Mouse (Mus musculus): Measurements from ENCODE around the gene Abhd2.
"Not testable (repeated sequence)": the region's sequence is repeated elsewhere in the genome, so short reads cannot be mapped to it uniquely, and the experiment has no call there.

Gene Abhd2

GRCm38 (mm10) chr7:79267690-79268388, 5.2 kb upstream of the Abhd2 start:
- no peak for DNase-seq

GRCm38 (mm10) chr7:79268897-79269296, 4.1 kb upstream of the Abhd2 start:
- no peak for DNase-seq

GRCm38 (mm10) chr7:79269411-79269810, 3.6 kb upstream of the Abhd2 start:
- no peak for DNase-seq

DNA sequence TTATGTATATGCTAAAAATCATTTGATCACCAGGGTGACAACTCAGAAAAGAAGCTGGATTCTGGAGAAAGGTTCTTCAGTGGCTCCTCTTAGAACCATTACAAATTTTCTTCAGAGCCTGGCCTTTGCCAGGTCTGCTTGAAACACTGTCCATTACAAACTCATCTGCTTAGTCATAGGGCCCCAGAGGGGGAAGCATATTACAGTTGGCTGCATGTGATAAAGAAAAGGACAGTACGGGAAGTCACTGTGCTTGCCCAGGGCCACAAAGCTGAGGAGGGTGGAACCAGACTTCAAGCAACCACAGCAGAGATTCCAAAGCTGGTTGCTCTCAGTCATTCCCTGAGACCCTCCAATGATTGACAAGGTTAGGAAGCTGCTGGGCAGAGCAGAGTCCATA, 3.1 kb upstream of the Abhd2 start:
- no peak for DNase-seq

- no peak for DNase-seq
Observed at GRCm38 (mm10) chr7:79270961-79271387, 2.0 kb upstream of the Abhd2 start.

GRCm38 (mm10) chr7:79271861-79272788, 874 bp upstream of the Abhd2 start:
- DNase-seq = no peak

DNA sequence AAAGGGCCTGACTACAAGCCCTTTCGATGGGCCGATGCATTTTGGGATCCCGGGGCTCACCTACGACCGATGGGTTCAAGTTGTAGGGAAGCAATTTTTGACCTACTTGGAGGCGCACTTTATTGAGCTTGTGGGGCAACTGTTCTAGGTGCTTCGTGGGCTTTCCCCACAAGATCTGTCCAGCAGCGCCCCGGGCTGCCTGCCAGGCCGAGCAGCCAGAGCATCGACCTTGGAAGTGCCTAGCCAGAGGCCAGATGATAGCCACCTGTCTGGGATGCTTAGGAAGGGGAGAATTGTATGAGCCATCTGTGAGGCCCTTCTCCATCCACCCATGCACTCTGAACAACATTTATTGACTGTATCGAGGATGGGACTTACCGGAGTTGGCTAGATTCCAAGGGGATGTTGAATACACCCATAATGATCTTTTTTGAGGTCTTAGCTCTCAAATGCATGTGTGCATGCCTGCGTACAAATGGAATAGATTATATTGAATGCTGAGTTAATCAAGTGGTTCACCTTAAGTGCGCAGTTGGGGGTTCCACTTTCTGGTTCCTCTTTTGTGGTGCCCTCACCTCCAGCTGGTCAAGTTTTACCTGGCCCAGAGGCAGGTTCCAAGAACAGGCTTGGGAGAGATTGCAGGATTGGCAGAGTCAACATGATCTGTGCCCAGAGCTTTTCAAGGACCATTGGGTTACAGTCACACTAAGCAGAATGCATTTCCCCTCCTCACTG, 906 bp downstream of the Abhd2 start:
- no peak for DNase-seq

- DNase-seq = no peak
Observed at GRCm38 (mm10) chr7:79274473-79275010, 1.5 kb downstream of the Abhd2 start.

DNA sequence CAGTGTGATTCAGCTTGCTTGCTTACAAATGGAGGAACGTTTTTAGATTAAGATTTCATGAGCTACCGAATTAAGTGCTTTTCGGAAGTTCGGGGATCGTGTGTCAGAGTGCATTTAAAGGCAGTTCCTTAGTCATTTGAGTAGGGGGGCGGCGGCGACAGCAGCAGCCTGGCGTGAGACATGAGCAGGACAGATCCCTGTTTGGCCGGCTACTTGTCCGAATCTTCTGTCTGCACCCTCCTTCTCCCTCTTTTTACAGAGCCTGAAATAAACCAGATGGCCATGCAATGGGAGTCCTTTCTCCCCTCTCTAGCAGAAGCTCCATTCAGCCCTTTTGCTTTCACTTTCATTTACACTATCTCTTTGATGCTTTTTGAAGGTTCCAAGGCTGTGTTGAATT, 2.3 kb downstream of the Abhd2 start:
- DNase-seq = peak; percentile 41

DNA sequence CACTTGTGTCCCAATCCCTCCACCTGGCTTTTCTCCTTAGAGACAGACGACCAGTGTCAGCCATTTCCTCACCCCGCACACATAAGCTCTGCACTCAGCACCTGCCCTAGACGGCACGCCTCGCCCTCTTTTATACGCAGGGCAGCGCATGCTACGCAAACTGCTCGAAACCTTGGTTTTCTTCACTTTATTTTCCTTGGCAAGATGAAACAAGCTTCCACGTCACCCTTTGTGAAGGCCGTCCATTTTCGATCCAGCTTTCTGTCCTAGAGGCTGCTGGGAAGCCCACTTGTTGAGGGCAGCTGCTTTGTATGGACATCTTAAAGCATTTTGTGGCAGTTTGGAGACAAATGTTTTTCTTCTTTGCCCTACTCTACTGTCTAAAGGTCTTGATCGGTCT, 5.4 kb downstream of the Abhd2 start:
- DNase-seq = no peak

- DNase-seq = no peak
Observed at GRCm38 (mm10) chr7:79279376-79280029, 6.5 kb downstream of the Abhd2 start.

- no peak for DNase-seq
Observed at GRCm38 (mm10) chr7:79282883-79283670, 10.1 kb downstream of the Abhd2 start.

DNA sequence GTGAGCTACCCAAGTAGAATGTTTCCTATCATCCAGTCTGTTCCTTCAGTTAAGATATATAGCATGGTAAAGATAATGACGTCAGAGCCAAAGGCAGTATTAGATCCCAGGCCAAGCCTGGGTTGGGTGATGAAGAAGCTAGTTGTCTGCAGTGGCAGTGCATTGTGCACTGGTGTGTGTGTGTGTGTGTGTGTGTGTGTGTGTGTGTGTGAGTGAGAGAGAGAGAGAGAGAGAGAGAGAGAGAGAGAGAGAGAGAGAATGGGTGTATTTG, 10.6 kb downstream of the Abhd2 start:
- not testable (repeated sequence) for DNase-seq

- no peak for DNase-seq
Observed at GRCm38 (mm10) chr7:79284160-79284888, 11.3 kb downstream of the Abhd2 start.

- DNase-seq = no peak
Observed at GRCm38 (mm10) chr7:79284889-79285280, 11.9 kb downstream of the Abhd2 start.

DNA sequence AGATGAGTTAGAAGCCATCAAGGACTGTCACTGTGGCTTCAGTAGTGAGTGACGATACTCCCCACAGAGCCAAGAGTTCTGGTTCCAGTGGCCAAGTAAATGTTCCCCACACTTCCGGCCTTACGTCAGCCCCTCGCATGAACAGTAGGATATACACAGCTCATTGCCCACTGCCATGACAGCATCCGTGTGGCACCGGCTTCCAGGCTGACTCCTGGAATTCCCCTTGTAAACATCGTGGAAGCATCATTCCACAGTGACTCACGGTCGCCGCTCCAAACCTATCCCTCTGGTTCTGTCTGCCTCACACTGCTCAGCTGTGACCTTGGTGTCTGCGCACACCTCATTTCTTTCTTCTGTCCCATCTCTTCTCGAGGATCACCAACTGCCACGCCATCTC, 12.4 kb downstream of the Abhd2 start:
- no peak for DNase-seq

DNA sequence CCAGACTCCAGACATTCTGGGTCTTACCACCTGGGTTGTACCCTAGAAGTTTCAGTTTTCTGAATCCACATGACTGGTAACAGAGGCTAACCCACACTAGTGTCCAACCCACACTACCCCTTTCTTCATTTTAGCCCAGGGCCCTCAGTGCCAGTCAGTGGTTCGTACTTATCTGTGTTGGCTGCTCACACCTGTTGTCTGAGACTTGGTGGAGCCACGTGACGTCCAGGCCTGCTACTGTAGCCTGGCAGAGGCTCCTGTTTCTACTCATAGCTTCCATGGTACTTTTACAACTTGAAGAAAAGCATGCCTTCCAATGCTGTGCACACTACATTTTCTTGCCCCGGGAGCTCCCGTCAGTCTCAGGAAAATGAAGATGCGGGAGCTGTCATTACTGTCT, 14.2 kb downstream of the Abhd2 start:
- no peak for DNase-seq

DNA sequence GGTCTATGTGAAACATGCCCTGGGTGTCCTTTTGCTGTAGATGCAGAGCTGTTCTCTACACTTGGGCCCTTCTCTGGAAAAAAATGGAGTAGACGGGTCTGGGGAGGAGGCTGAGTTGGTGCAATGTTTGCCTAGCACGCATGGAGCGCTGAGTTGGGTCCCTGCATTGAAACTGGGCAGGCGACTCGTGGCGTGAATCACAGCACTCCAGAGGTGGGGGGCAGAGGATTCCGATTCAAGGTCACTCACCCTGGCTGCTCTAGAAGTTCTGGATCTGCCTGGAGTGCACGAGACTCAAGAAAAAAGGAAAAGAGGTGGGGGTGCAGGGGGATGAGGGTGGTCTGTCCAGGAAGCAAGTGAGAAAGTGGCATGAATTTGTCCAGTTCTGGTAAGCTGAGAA, 14.9 kb downstream of the Abhd2 start:
- no peak for DNase-seq

GRCm38 (mm10) chr7:79288422-79288821, 15.4 kb downstream of the Abhd2 start:
- no peak for DNase-seq

DNA sequence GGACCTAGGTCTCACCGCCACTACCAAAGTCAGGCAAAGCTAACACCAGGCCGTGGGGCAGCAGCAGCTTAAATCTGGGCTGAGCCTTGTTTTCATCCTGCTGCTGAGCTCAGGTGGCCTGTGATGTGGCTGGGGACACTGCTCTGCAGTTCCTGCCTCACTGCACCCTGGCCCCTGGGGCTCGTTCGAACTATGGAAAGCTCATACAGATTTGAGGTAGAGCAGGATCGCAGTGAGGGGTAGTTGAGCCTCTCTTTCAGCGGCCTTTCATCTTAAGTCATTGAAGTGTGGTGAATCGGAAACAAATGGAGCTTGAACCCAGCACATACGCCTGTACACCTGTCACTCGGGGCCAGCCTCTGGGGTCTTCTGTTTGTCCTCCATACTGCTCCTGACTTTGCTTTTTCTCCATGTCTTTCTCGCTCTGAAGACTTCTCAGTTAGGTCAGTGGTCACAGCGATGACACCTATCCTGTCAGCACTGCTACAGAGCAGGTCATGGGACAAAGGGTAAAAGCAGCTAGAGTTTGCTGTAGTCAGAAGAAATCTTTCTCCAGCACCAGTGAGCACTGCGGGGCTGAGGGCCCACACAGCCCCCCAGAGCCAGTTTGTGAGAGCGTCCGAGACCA, 20.7 kb downstream of the Abhd2 start:
- no peak for DNase-seq

DNA sequence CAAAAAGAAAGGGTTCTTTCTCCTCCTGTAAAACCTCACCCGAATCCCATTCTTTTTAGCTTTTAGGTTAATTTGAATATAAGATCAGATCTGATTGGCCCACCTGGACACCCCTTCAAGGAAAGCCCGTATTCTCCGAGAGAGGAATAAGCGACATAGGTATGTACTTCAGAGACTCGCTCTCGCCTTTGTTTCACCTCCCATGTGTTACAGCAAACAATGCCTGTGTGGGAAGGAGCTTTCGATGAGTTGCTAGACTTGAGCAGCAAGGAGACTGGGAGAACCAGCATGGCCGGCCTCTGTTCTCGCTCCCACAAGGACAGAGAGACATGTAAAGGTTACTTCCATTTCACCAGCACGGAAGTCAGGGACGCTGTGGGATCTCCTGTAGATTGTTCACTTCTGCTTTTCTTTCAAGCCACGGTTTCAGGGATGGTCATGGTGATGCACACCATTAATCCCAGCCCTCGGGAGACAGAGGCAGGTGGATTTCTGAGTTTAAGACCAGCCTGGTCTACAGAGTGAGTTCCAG, 21.5 kb downstream of the Abhd2 start:
- DNase-seq = no peak

Data from thymus, postnatal 25 days (tissue).